Mouse (Mus musculus) kidney, adult 8-10 months (tissue): ENCODE measurements at regions not wholly inside any gene's neighbourhood (a gene's known extent, or its start where the extent isn't known, plus 50 kb on each side); places are given as distances from the start of the nearest gene placed in this dataset.
"Not testable (repeated sequence)": the region's sequence is repeated elsewhere in the genome, so short reads cannot be mapped to it uniquely, and the experiment has no call there.

ENCODE experiments used
- DNase-seq, 2 experiments: peaks; one replicate each; pipeline ENCODE4 v3.0.0; 2022

GRCm38 (mm10) chr15:5872042-5872441, 427.5 kb upstream of the Dab2 start:
- DNase-seq: no peak

GRCm38 (mm10) chr15:5877749-5878148, 421.8 kb upstream of the Dab2 start:
- DNase-seq: no peak

GRCm38 (mm10) chr15:5891188-5891587, 408.4 kb upstream of the Dab2 start:
- DNase-seq: no peak

- no peak for DNase-seq
Observed at GRCm38 (mm10) chr15:5892034-5892433, 407.6 kb upstream of the Dab2 start.

GRCm38 (mm10) chr15:5895688-5896470, 403.7 kb upstream of the Dab2 start:
- DNase-seq: not testable (repeated sequence)

GRCm38 (mm10) chr15:5915261-5915660, 384.3 kb upstream of the Dab2 start:
- DNase-seq: peak; percentile 14 to 35

- DNase-seq: no peak
Observed at GRCm38 (mm10) chr15:5920058-5920457, 379.5 kb upstream of the Dab2 start.

- DNase-seq: no peak
Observed at GRCm38 (mm10) chr15:5927768-5928167, 371.8 kb upstream of the Dab2 start.

GRCm38 (mm10) chr15:5933586-5933985, 366.0 kb upstream of the Dab2 start:
- no peak for DNase-seq

- no peak for DNase-seq
Observed at GRCm38 (mm10) chr15:5940945-5941344, 358.6 kb upstream of the Dab2 start.

GRCm38 (mm10) chr15:5946650-5947049, 352.9 kb upstream of the Dab2 start:
- no peak for DNase-seq

- DNase-seq: no peak
Observed at GRCm38 (mm10) chr15:5950919-5951318, 348.7 kb upstream of the Dab2 start.

GRCm38 (mm10) chr15:5951661-5952060, 347.9 kb upstream of the Dab2 start:
- DNase-seq: not testable (repeated sequence)

- peak in 1 of 2 experiments; percentile 29 for DNase-seq
Observed at GRCm38 (mm10) chr15:5953106-5953505, 346.5 kb upstream of the Dab2 start.

- no peak for DNase-seq
Observed at GRCm38 (mm10) chr15:5991351-5992065, 308.1 kb upstream of the Dab2 start.

GRCm38 (mm10) chr15:5992146-5992545, 307.4 kb upstream of the Dab2 start:
- not testable (repeated sequence) for DNase-seq

- no peak for DNase-seq
Observed at GRCm38 (mm10) chr15:6000816-6001215, 298.8 kb upstream of the Dab2 start.

GRCm38 (mm10) chr15:6001394-6001793, 298.2 kb upstream of the Dab2 start:
- DNase-seq: no peak

GRCm38 (mm10) chr15:6014982-6015381, 284.6 kb upstream of the Dab2 start:
- no peak for DNase-seq

- no peak for DNase-seq
Observed at GRCm38 (mm10) chr15:6016637-6017049, 282.9 kb upstream of the Dab2 start.

- no peak for DNase-seq
Observed at GRCm38 (mm10) chr15:6025543-6025942, 274.0 kb upstream of the Dab2 start.

- DNase-seq: no peak
Observed at GRCm38 (mm10) chr15:6029214-6029613, 270.4 kb upstream of the Dab2 start.

- DNase-seq: no peak
Observed at GRCm38 (mm10) chr15:6030396-6030795, 269.2 kb upstream of the Dab2 start.

- no peak for DNase-seq
Observed at GRCm38 (mm10) chr15:6034156-6034555, 265.4 kb upstream of the Dab2 start.
